Mouse (Mus musculus) thymus, postnatal 36 days (tissue): Measurements from ENCODE around the gene Amotl1.

Experiments
- DNase-seq, 2 experiments: peaks; one replicate each; pipeline ENCODE4 v3.0.0; 2022; ENCODE audit warnings: mixed read lengths in 2 of 2

Gene Amotl1

DNA sequence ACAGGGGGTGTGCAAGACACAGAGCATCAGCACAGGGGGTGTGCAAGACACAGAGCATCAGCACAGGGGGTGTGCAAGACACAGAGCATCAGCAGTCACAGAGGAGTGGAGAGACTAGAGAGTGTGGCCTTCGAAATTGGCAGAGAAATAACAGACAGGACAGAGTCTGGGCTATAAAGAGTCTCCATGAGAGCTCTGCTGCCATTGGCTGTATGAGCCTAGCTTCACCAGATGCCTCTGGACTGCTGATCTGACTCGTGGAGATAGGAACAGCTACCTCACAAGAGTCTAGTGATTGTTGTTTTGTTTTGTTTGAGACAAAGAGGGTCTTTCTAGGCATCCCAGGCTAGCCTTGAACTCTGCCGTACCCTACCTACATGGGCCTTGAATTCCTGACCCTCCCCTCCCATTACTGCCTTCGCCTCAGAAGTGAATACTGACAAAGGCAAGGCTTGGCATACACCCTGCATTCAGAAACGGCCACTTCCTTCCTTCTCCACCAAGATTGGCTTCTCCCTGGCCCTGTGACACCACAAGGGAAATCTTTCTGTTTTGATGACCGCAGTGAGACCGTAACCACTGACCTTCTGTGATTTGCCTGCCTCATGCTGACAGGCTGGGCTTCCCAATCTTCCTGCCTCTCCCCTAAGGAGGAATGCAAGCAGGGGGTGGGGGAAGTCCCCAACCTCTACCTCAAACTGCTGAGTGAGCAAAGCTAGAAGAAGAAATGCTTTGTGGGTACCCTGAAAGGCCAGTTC, 3.4 kb downstream of the Amotl1 start:
- no peak for DNase-seq

DNA sequence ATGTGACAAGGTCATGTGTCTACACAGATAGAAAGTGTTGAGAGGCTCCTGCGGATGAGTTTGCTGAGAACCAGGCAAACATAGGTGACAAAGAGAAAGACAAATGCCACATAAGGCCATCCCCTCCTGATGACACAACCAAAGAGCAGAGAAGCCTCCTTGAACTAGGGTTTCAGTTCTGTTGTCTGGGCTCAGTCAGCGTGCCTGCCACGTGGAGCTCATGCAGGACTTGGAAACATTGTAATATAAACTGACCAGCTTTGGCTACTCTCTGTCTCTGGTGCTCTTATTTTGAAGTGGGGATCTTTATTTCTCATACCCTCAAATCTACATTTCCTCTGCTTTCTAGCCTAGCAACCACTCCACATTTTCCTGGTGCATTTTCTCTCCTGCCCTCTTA, 8.6 kb downstream of the Amotl1 start:
- DNase-seq: no peak

DNA sequence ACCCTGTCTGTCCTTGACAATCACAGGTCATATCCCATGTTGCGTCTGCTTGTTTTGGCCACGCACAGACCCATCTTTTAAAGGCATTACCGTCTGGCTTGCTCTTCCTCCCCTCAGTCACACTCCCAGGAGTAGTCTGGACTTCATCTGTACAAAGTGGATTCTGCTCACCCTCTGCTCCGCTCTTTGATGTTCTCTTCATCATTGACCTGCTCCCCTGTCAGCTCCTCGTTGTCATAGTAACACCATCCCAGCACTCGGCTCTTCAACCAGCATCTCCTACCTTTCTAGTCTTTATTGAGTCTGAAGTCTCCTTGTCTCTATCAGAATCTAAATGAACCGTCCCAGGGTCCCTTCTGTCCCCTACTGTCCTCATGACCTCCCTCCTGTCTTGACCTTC, 9.3 kb downstream of the Amotl1 start:
- no peak for DNase-seq

DNA sequence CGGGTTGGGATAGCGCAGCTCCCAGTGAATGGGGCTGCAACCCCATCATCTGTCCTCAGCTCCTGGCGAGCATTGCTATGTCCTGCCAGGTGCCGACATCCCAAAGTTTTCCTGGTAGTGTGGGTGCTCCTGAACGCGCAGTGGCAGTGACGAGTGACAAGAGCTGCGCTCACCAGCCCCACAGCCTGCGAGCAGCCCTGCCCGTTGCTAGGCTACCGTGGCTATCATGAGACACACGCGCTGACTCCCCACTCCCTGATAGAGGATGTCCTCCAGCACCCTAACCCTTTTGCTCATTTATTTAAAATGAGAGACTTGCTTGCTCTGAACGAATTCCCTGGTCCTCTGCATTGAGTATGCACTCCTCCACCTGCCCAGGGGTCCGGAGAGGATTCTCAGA, 10.7 kb downstream of the Amotl1 start:
- no peak for DNase-seq

DNA sequence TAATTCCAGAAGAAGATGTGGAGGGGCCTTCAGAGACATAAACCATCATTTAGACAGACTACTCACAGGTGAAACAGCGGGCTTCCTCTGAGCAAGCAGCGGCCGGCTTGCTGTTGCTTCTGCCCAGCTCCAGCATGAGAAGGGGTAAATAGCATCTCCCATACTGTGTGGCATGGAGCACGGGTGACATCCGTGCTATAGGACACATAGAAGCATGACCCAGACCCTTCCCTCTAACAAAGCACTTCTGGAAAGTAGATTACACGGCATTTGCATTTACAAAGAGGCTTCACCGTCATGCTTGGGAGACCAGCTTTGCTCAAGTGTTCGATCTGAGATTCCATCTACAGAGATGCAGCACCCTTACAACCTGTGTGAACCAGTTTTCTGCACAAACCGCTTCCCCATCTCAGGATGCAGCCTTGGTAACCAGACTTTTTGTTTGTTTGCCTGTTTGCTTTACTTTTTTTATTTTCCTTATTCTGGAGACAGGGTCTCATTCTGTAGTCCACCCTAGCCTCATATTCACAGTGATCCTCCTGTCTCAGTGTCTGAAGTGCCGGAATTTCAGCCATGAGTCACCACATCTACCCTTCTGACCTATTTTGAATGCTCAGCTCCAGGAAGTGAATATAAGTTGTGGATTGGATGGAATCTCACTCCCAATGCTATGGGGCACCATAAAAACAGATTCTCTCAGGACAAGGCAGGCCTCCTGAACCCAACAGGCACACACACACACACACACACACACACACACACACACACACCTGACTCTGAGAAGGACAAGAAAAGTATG, 12.3 kb downstream of the Amotl1 start:
- no peak for DNase-seq

DNA sequence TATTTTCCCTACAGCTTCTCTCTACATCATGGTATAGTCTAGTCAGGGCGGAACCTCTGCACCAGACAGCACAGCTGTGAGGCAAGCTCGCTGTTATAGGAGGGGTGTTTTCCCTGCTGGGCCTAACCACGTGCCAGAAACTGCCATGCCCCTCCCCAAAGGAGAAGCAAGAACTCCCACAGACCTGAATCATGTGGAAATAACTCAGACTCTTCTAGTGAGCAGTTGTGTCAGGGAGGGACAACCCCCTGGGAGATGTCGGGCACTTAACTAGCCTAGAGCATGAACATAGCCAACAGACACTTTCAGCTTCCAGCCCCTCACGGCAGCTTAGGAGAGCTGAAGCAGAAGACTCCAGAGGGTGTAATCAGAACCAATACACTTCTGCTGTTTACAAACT, 13.1 kb downstream of the Amotl1 start:
- no peak for DNase-seq

DNA sequence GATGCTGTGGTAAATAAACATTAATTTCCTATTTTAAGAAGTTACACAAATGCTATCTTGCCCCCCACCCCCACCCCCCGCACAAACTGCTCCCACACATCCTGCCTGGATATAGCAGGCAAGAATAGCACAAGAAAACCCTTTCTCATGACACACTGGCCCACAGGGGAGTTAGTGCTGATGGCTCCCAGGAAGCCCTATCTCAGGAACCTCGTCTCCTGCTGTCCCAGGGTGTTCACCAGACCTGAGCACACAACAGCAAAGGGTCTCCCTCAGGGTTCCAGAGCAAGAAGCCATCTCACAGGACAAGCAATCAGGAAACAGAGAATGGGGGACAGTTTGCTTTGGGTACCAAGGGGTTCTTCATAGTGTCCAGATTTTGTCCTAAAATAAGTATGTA, 17.3 kb downstream of the Amotl1 start:
- DNase-seq: no peak

DNA sequence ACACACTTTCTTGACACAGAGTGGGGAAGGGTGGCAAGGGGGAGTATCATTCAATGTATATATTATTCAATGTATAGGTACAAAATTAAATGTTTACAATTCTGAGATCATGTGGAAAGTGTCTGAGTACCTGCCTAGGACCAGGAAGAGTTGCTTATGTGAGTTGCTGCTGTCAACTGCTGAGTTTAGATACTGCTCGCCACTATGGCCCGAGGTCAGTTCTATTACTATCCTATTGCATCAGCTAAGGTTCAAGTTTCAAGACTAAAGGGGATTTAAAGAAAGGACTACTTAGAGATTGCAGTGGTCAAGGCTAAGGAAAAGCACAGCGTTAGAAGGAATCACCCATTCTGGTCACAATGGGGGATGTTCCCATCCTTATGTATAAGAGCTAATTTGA, 18.9 kb downstream of the Amotl1 start:
- no peak for DNase-seq

DNA sequence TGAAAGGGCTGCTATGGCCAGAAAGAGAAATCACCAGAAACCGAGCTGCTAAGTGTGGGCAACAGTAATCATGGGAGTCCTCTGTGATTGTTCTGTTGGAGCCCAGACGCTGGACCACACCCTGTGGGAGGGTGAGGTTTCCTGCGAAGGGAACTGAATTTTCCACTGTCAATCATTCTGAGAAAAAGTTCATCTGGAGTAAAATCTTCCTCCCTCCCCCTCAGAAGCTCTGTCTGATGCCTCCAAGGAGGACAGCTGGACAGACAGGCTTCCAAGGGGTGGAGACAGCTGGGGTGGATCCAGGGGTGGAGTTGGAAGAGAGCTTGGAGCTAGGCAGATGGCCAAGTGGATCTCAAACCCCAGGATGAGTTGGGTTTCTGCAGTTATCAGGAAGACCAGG, 19.8 kb downstream of the Amotl1 start:
- DNase-seq: no peak

DNA sequence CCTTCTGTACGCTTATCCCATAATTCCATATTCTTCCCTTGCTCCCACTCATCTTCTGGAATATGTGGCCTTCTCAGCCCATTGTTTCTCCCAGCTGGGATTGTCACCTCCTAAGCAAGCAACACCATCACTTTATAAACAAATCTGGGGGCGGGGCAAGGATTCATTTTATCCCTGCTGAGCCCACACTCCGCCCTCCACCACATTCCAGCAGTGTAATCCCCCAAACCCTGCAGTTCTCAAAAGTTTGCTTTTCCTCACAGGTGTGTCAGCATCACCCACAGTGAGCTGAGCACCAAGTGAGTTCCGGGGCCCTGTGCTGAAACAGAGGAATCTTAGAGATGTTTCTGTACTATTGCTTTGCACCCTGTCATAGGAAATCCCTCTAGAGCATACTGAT, 20.9 kb downstream of the Amotl1 start:
- no peak for DNase-seq

DNA sequence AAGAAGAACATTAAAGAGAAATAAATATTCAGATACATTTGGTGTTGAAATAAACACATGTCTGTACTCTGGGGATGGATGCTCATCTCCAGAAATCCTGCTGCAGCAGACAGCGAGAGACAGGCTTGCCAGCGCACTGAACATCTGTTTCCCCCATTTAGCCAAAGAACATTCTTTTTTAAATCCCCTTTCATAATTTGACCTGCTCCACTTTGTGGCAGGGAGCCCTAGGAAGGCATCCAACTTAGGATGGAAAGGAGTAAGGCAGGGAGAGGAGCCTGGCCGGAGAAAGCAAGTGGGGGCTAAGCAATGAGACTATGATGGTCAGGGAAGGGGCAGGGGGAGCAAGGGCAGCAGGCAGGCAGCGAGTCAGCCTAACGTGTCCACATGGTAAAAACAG, 21.6 kb downstream of the Amotl1 start:
- no peak for DNase-seq

DNA sequence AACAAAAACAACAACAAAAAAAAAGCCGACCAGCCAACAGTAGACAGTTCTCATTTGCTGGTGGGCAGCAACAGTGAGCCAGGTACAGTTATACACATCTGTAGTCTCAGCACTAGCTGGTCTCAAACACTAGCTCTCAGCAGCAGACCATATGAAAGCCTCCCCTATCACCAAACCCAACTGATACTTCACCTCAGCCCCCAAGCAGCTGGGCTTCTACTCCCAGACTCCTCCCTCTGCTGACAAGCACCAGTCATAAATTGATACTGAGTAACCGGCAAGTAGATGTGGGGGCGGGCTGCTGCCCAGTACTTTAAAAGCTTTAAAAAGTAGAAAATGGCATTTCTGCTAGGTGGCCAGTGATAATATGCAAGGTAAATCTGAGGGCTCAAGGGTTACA, 22.0 kb downstream of the Amotl1 start:
- no peak for DNase-seq

DNA sequence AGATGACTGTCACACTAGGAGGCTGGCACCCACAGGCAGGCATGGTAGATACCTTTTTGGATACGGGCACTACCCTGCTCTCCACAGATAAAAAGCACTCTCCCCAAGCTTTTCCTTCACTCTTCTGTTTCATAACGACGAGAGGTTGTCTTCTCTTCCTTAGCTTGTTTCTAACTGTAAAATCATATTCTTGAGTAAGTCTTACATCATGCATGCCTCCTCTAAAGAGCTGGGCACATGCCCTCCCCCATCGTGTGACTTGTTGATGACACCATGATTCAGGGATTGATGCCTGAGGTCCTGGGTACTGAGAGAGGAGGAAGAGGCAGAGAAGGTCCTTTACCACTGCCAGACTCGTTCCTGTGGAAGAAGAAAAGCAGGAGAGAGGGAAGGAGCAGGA, 24.7 kb downstream of the Amotl1 start:
- no peak for DNase-seq

DNA sequence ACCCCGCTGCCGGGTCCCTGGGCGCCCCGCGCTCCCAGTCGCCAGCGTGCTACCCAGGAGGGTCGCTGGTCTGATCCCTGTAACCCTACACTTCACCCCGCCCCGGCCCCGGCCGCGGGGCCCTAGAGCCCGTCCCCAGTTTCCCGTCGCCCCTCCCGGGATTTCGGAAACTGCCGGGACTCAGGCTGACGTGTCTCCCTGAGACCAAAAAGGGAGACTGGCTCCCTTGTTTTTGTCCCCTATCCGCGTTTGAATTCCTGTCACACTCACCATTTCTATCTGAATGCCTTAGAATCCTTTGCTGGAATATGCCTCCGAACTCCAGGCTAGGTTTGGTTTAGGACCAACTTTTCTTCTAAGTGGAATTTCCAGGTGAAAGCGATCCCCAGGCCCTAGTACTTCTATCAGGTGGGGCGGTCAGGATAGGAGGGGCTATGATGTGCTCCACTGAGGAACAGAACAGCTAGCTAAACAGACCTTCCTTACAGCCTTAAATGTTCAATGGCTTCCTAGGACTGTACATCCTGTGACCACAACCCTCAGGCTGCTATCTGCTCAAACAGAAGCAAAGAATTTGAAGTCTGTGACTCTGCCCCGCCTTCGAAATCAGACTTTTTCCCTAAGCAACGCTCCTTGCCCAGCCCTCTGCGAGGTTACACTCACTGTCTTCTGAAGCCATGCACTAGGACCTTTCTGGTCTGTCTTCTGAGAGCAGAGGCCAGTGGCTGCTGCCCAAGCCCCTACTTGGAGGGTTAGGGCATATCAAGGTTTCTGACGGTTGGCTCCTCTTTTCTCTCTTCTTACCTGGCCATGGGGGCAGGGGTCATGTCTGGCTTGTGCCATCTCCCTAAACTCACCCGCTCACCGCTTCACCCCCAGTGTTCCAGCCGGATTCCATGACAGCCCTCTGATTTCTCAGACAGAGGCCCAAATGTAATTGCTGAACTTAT, 29.6 kb downstream of the Amotl1 start:
- DNase-seq: no peak

DNA sequence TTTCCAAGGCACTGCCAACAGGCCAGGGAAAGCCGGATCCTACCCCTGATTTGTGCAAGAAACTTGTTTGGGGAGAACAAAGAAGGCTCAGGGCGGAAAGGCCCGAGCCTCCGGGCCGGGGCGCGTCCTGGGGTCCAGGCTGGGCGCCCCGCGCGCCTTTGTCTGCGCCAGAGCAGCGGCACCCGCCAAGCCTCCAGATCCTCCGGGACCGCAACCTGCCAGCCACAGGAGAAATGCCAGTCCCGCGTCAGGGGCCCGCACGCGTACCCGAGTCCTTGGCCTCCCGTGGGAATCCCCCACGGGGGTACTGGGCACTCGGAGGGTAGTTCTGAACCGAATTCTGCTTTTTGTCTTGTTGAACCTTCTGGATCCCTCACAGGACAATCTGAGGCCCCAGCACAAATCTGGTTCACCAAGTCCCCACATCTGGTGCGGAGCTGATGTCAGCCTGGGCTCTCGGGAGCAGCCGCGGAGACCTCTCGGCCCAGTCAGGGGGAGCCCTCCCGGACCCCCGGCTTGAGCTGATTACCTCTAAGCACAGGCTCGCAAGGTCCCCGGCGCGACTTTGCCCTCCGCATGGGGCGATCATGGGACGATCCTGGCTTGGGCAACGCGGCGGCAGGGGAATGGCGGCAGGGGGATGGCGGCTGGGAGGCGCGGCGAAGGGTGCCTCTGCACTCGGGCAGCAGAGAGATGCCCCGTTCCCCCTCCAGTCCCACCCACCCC, 30.5 kb downstream of the Amotl1 start:
- DNase-seq: no peak

DNA sequence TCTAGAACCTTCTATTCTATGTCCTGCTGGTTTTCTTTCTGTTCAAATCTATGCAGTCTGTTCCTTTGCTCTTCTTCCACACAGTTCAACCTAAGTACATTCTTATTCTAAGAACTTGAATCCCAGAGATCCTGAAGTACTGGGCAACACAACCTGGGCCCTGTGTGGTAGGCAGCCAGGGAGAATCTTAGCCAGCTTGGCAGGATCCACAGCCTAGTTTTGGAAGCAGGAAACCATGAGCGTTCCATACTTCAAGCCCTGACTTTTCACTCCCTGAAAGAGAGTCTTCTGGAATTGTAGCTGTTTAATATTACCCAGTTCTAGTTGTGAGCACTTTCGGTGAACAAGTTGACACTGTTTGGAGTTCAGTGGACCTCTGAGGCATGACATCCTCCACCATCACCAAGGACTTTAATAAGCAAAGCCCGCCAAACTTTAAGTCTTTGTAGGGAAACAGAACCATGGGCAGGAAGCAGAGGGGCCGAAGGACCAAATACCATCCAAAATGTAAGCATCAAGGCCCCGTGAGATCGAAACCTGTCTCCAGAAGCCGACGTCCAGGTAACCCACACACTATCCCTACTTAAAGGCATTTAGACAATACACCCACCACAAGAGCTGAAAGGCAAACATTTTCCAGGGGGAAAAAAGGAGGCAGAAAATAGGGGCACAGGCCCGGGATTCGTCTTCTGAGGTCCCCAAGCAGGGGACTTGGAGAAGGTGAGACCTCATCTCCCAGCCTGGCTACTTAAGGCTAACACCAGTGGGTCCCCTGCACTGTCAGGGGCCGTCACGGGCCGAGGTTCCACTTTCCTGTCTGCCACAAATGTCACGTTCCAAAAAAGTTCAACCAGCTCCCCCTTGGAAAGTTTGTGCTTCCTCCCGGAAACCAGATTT, 31.3 kb downstream of the Amotl1 start:
- DNase-seq: no peak

DNA sequence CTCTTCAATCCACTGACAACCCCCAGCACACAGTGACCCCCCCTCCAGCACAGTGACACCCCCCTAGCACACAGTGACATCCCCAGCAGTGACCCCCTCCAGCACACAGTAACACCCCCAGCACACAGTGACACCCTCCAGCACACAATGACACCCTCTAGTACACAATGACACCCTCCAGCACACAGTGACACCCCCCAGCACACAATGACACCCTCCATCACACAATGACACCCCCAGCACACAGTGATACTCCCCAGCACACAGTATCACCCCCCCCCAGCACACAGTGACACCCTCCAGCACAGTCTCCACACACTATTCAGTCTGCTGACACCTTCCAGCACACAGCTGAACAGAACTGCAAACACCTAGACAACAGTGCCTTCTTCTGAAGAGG, 32.3 kb downstream of the Amotl1 start:
- no peak for DNase-seq

DNA sequence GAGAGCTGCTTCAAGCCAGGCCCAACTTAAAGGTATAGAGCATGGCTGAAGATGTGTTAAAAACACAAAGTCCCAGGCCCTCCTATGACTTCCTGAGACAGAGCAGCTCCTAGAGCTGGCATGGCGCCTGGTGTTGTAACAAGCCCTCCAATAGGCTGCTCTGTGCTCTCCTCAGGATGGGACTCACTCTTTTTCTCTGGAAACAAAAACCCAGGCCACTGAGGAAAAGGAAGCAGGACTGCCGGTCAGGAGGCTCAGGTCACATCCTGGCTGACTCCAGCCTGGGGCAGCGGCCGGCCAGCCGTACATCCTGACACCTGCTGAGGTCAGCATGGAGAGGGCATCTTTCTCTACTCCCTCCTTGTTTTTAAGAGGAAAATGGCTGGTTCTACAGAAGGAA, 36.3 kb downstream of the Amotl1 start:
- DNase-seq: no peak

DNA sequence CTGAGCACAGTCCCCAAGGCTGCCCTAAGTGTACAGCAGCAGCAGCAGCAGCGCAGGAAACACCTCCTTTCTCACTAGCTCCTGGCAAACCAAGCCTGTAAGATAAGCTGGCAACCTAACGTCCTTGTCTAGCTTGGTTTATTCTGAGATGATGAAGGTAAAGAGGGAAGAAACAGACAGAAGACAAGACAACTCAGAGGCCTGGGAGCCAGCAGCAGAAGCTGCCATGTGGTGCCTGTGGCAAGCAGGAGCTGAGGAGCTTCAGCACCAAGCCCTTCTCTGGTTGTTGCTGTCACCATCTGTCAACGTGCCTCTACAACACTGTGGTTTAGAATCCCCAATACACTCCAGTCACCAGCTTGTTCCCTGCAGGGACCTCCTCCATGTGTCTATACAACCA, 37.4 kb downstream of the Amotl1 start:
- no peak for DNase-seq

DNA sequence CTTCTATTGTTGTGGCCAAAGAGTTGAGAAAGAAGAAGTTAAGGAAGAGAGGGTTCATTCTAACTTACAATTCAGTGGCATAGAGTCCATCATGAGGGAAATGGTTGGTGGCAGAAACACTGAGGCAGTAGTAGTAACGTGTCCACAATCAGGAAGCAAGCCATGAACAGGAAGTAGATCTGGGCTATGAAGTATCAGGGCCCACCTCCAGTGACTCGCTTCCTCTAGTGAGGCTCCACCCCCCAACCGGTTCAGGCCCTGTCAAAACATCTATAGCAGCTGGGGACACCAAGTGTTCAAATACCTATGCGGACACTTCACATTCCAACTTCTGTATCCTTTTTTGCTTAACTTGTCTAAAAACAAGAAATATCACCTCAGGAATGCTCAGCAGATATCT, 38.9 kb downstream of the Amotl1 start:
- DNase-seq: no peak

DNA sequence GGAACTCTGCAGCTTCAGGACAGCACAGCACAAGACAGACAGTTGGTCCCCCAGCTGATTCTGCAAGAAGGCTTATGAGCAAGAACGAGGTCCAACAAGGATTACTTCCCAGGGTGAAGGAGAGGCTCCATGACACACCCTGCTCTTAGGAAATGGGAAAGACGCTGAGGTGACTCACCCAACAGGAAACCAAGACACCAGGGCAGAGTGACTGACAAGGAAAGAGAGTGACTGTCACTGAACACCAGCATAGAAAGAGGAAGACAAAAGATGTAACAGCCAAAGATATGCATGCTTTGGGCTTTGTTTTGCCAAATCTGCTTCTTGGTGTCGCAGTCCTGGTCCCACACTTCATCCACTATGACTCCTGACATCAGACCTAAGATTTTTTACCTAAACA, 40.5 kb downstream of the Amotl1 start:
- no peak for DNase-seq

DNA sequence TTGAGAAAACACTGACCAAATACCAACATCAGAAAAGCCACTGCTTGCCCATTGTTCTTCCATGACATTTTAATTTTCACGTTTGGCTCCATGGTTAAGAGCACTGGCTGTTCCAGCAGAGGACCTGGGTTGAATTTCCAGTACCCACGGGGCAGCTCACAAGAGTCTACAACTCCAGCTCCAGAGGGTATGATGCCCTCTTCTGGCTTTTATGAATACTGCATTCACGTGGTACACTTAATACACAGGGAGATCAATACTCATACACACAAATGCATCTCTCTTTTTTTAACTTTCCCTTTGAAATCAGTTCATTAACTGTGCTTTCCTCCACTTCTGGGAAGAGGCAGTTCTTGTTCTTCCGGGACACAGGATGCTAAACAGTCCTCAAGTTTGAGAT, 41.4 kb downstream of the Amotl1 start:
- DNase-seq: no peak
